Mouse (Mus musculus) lung, postnatal 36 days (tissue): ENCODE data around the gene Mmp14.

Experiments
- DNase-seq: peaks from one replicate; pipeline ENCODE4 v3.0.0; 2022; ENCODE audit warnings: mixed read lengths

The Mmp14 gene

DNA sequence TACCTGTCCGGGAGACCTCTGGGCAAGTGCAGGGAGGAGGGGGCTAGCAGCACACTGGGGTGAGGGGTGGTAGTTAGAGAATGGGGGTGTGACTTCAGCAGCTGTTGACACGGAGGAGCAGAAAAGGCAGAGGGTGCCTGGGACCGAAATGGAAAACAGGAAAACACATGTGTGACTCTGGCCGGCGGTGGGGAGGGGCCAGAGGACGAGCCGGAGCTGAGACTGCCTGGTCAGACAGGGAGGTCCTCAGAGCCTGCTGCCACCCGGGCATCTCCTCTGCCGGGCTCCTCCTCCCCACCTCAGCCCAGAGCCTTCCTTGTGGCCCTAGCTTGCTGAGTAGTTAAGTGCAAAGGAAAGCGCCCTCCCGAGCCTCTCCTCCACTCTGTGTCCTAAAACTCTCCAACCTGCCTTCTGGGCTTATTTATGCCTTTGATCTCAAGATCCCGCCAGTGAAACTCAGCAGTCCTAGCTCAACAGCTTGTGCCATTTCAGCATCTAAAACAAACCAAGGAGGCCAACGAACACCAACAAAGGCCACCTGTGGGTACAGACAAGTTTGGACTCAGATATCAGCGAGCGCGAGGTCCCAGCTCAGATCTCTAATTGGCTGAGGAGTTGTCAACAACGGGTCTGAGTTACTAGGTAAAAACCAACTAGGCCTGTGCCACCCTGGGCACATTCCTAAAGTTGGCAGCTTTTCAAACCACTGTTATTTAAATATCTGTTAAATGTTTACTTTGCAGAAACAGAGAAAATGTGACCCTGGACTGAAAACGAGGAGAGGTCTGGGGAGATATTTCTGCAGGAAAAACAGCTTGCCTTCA is 17.3 kb upstream of the Mmp14 start:
- DNase-seq = peak; percentile 64

DNA sequence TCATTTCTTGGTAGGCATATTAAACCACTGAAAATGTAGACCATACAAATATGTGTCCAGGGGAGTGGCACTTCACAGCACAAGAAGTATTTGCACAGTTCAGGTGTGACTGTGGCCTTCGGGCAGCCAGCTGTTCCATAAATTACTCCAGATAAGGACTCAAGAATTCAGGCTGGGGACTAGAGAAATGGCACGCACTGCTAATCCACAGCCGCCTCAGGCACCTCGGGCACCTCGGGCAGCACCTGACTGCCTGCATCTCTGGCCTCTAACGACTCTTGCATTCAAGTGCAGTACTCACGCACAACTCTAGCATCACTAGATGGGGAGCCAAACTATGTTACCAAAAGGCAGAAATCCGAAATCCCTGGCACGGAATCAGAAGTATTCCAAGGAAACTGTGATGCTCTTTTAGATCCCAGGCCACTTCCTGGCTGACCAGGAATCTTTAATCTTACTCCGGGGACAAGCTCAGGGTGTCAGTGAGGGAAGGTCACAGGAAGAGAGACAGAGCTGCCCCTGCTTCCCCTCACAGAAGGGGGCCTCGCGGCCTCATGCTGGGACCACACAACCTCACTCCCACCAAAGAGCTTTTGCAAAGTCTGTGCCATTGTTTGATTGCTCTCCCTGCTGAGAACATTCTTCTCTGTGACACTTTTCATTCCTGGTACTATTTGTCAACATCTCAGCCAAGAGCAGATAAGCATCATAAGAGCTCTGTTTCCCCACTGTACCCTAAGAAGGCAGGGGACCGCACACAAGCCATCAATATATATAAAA is 16.0 kb upstream of the Mmp14 start:
- DNase-seq = peak; percentile 59

DNA sequence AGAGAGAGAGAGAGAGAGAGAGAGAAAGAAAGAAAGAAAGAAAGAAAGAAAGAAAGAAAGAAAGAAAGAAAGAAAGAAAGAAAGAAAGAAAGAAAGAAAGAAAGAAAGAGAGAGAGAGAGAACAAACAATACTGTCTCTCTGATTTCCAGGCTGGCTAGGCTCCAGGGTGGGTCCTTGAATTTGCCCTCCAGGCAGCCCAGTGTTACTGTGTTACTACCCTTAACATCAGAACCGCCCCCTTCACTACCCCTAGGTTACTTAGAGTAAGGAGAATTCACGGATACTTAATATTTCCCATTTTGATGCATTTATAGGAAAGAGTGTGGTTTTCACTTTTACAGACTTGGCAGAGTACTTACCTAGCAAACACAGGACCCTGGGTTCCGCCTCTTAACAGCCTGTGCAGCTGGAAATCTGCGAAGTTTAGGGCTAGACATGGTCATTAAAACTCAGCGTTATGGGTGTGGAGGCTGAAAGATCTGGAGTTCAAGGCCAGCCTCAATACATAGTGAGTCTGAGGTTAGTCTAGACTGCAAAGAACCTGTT is 15.1 kb upstream of the Mmp14 start:
- DNase-seq = no peak

DNA sequence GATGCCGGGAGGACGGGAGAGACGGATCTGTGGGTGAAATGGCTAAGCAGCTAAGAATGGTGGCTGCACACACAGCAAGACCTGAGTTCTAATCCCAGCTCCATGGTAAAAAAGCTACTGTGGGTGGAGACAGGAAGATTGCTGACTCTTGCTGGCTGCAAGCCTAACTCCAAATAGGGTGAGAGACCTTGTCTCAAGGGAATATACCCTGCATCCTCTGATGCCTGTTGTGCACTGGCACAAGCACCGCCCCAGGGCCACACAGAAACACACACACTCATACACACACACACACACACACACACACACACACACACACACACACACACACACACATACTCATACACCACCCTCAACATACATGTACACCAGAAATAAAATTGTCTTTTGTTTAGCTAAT is 14.6 kb upstream of the Mmp14 start:
- no peak for DNase-seq

DNA sequence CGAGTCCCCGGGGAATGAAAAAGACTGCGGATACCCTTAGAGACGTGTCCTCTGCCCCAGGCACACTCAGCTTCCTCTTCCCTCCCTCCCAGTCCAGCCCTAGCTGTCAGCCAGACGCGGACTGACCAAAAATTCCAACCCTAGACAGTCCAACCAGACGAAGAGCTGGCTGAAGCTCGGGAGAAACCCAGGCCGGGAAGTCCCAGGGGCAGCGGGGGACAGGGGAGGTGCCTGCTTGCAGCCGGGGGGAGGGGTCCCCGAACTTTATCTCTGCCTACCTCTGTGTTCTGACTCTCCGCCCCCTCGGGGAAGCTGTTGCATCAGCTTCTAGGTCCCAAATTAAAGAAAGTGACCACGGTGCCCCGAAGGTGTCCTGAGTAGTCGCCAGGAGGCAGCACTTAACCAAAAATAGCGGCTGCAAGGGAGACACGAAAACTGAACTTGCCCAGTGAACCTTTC is 13.8 kb upstream of the Mmp14 start, which contains the start of gene Slc7a7:
TSS of gene Slc7a7 (minus strand) at position 158 of the 459 bp plus-strand sequence.
- DNase-seq = peak; percentile 54

DNA sequence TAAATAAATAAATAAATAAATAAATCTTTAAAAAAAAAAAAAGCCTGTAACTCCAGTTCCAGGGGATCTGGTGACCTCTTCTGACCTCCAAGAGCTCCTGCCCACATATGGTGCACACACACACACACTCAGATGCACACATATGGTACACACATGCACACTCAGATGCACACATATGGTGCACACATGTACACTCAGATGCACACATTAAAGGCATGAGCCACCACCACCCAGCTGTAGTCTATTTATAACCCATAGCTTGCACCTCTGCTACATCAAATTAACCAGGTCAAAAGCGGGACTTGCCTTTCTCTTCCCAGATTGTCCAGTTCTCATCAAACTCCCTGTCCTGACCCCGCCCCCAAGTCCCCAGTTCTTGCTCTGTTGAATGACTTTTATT is 10.4 kb upstream of the Mmp14 start:
- DNase-seq = no peak

DNA sequence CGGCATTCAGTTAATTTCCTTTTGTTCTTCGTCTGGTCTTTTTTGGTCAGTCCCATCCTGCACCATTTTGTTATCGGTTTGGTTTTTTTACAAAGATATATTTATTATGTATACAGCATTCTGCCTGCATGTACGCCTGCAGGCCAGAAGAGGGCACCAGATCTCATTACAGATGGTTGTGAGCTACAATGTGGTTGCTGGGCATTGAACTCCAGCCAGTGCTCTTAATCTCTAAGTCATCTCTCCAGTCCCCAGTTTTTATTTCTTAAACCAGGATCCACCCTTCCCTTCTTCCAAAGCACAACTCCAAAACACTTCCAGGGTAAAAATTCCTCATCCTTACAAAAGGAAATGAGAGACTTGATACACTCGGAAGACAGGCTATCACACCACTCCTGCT is 8.0 kb upstream of the Mmp14 start:
- peak; percentile 75 for DNase-seq

DNA sequence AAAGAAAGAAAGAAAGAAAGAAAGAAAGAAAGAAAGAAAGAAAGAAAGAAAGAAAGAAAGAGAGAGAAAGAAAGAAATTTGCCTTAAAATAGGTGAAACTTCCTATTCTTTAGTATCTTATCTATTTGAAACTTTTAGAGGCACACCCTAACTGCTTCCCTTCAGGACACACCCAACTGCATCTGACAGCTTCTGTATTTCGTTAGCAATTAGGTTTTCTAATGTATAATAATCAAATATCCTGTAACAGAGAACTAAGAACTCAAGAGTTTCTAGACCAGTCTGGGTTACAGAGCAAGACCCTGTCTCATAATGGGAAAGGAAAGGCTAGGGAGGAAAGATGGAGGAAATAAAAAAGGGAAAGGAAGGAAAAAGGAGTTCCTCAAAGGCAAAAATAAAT is 6.8 kb upstream of the Mmp14 start:
- no peak for DNase-seq

DNA sequence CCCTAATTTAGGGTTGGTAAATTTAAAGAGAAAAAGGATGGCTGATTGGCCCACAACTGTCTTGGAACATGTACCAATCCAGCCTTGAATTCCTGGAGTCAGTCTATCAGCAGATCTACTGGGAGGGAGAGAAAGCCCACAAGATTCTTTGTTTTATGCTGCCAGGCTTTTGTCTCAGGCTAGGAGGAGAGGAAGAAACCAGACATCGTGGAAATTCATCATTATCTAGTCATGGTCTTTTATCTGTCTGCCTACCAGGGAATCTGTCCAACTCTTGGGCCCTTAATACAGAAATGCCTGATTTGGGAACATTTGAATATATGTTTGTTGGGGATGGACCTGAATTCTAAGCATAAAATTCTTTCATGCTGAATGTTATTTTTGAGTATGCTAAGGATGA is 5.9 kb upstream of the Mmp14 start:
- no peak for DNase-seq

DNA sequence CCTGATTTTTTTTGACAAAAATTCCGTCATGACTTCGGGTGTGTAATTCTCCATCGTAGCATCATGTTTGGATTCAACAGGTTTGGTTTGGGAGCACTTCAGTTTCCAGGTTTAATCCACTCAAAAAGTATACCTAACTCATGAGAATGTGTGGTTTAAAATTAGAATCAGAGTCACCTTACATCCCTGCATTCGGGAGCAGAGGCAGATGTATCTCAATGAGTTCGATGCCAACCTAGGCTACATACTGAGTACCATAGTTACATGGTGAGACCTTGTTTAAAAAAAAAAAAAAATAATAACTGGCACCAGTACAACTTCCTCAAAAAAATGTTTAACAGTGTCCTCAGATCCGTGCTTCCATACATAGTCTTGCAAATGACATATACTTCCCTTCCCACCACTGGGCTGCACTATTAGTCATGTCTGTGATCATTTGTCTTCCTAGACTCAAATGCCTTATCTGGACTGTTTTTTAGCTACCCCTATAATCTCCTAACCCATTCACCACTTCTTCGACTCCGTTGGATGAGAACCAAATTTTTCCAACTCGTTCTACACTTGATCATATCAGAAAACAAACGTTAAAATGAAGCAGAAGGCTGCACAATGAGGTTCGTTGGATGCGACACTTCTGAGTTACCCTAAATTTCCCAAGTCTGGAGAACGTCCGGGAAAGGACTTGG is 5.3 kb upstream of the Mmp14 start:
- no peak for DNase-seq

DNA sequence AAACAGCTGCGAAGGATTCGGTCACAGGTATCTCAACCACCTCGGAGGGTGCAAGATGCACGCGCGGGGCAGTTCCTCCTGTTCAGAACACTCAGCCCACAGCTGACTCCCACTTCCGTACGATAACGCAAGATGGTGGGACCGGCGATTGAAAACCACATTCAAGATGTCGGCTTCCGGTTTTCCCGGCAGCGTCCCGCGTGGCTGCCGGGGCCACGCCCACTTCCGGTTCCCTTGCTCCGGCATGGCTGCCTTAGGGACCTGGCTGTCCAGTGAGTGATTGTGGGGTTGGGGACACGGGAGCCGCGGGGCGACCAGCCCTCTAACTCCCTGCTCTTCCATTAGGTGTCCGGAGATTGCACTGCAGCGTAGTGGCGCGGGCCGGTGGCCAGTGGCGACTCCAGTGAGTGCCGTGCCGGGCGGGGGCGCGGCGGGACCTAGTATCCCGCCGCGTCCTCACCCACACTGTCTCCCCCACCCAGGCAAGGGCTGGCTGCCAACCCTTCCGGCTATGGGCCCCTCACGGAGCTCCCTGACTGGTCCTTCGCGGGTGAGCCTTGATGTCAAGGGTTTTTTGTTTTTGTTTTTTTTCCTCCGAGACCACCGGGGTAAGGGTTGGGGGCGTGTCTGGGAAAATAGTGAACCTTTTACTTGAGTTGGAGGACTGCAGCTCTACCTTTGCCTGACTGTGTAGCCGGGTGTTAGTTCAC is 4.6 kb upstream of the Mmp14 start, which contains the start of gene Mrpl52:
TSS of gene Mrpl52 (plus strand) at position 221 of the 710 bp plus-strand sequence.
- DNase-seq = peak; percentile 96

DNA sequence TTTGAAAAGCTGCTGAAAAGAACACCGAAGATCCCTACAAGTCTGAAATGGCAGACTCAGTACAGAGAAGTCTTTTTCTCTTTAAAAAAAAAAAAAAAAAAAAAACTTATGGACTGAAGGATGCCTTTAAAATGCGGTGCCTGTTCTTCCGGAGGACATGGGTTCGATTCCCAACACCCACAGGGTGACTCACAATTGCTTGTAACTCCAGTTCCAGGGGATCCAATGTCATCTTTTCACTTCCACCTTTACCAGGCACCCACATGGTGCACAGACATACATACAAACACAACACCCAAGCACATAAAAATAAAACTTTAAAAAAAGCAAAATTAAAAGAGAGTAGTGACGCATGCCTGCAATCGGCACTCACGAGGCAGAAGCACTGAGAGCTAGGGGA is 3.7 kb upstream of the Mmp14 start:
- DNase-seq = no peak

DNA sequence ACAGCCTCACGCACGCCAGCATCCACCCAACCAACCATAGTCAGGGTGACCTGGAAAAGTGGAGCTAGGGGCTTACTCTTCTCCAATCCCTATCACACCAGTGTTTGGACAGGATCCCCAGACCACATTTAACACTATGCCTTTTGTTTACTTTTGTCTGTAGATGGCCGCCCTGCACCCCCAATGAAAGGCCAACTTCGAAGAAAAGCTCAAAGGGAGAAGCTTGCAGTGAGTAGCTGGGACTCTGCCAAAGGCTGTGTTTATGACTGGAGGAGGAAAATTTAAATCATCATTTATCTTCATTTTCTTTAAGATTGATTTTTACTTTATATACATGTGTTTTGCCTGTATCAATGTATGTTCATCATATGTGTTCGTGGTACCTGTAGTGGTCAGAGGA is 3.0 kb upstream of the Mmp14 start:
- DNase-seq = no peak

DNA sequence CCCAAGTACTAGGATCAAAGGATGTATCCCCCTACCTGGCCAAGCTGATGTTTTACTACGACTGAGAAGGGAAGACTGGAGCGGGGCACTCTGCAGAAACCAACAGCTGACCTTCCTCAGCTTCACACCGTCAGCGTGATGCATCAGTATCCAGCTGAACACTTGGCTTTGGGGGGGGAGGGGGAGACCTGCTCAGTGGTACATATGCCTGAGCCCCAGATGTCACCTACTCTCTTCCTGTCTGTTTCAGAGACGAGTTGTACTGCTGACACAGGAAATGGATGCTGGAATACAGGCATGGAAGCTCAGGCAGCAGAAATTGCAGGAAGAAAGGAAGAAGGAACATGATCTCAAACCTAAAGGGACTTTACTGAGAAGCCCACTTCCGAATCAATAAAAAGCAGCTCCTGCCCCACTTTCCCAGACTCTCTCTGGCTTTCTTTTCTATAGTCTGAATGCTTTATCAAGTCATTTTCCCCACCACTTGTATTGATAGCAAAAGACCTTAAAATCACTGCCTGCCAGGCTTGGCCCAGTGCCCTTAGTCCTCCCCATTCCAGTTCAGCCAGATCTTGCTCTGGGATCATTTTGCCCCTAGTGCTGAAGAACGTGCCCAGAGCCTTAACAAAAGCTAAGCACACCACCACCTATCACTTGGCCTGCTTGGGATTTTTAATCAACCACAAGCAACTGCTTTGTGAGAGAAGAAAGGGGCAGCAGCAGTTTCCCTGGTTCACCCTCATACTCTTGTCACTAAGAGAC is 1.9 kb upstream of the Mmp14 start:
- DNase-seq = no peak

DNA sequence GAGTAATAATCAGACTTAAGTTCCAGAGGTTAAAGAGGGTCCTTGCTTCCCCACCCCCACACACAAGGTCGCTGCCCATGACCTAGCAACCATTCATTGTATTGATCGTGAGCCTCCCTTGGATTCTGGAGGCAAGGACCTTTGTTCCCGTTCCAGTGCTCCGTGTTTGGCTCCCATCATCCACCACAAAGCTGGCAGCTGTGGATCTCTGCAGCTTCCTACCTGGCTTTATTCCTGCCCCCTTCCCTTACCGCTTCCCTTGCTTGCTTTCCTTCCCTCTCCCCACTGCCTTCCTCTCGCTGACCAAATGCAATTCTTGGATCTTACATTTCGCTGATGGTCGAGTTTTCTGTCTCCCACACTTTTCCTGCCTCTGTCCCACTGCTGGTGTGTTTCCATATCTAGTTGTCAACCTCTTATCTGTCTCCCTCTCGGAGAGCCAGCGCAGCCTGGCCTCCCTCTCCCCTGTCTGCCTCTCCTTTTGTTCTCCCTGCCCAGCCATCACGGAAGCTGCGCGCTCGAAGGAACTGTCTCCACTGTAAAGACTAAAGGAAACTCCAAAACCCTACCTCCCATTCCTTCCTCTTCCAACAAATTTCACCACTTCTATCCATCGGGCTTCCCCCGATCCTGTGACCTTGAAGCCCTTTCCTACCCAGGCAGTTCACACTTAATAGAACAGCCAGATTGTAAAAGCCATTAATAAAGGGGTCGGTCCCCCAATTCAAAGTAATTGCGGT is 836 bp upstream of the Mmp14 start:
- no peak for DNase-seq

DNA sequence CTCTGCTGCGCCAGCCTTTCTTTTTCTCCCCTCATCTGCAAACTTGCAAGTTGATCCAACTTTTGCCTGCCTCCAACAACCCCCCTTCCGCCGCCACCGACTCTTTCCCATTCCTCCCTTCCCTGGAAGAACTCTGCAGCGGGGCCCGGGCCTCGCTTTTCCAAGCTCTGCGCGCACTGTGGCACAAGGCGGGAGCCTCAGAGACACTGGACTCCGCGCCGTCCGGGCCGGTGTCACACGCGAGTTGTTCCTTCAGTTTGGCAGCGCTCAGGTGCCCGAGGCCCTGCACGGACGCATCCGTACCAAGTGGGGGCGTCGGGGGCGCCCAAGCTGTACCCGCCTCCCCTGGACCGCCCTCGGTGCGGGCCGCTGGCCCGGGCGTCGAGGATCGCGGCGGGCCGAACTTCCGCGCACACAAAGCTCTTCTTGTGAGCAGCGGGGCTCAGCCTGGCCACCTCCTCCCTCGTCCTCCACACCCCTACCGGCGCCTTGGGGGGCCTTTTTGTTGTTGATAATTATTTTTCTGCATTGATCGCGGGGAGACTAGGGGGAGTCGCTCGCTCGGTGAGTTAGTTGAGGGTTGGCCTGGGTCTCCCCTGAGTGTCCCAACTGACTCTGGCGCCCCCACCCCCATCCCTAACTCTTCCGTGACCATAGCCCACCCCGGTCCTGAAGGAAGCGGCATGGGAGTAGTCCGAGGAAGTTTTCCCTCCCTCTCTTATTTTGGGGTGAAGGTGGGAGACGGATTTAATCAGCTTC is 845 bp downstream of the Mmp14 start:
- DNase-seq = peak; percentile 53

DNA sequence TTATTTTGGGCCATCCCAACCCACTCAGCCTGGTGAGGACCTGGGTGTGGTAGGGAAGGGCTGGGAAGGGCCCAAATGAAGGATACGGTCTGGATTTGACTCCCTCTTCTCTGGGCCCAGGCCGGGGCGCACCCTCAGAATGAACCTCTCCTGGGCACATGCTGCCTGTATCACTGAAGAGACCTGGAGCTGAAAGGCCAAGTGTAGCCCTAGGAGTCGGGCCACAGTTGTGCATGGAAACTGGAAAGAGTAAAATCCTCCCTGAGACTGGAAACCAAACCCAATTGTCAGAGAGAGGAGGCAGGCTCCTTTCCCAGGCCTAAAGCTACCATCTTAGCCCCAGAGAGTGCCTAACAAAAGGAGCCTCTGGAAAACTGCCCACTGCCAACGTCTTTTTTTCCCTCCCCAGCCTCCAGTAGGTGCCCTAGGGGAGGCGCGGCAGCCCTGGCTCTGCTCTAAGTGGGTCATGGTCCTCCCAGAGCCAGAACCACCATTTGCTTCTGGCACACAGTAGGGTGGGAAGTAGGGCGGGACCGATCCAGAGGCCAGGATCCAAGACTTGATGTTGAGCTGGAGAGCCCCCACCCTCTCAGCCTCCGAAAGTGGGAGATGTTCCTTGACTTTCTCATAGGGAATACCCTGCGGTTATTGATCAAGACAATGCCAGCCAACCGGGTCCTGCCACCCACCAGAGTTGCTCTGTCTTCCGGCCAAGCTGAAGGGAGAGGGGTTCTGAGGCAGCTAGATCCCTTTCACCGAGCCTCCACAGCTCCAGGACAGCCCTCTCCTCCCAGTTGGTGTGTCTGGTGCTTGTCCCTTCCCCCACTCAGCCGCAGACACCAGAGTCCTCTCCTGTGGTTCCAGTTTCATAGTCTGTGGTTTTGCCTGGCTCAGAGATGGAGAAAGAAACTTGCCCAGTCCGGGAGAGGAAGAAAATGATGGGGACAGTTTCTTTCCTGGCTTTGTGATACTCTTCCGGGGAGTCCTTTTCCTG is 1.7 kb downstream of the Mmp14 start:
- DNase-seq = peak; percentile 46

DNA sequence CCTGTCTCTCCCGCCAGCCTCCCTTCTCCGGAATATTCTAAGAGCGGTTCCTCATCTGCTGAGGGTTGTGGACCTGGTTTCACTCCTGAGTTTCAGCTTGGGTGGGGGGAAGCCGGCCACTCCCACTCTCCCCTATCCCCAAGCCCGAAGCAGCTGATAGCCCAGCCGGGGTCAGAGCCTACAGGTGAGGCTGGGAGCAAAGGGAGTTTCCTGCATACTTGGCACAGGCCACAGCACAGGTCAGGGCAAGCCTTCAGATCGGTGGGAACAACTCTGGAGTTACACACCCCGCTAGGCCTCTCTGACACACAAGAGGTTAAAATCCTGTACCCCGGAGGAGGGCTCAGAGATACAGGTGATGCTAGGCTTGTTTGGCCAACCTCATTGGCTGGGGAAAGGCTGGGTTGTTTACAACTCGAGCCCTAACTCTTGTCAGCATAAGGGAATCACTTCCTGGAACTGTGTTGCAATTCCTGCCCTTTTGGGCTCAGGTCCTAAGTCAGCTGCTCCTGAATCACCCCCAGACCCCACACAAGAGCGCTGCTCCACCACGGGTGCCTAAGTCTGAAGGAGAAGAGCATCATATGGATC is 2.6 kb downstream of the Mmp14 start:
- DNase-seq = peak; percentile 42
